Mouse (Mus musculus): ENCODE measurements around the gene Itgb4. TPM values are rescaled to one million over a fixed set of nuclear protein-coding genes. Genes with fewer than 3 reads are reported as not detected.

The Itgb4 gene
- polyA plus RNA-seq (2012; fragmentation: generic; extraction: Trizol): 1.2 TPM

GRCm38 (mm10) chr11:115974309-115975082 lies at the start of gene Itgb4:
TSS of gene Itgb4 (plus strand) at chr11:115974709.
- Histone ChIP-seq H3K36me3 (ENCODE audit: control insufficient read depth, insufficient read depth) (no peaks in the 10 kb centered on the region), H3K27me3 (ENCODE audit: control insufficient read depth, insufficient read depth, insufficient read length) (no peaks in the 10 kb centered on the region), H3K79me2 (ENCODE audit: control insufficient read depth, insufficient read depth) (no peaks in the 10 kb centered on the region), H3K4me3 (no peak within 1 kb of the TSS), H3ac (ENCODE audit: control insufficient read depth, insufficient read length) (no peak within 1 kb of the TSS), H3K4me2 (ENCODE audit: low read depth) (no peak within 1 kb of the TSS)
- TF ChIP-seq MAX (IDR thresholded peaks at IDR 0.05; ENCODE audit: low read depth): no peak
- TF ChIP-seq POLR2AphosphoS2 (IDR thresholded peaks at IDR 0.05; ENCODE audit: insufficient read length, low read depth): no peak
- TF ChIP-seq TCF3 (IDR thresholded peaks at IDR 0.05; ENCODE audit: insufficient read length, low read depth): no peak
- no peak for TF ChIP-seq REST (IDR thresholded peaks at IDR 0.05; ENCODE audit: insufficient read depth, insufficient read length)
- no peak for TF ChIP-seq CEBPB (IDR thresholded peaks at IDR 0.05; ENCODE audit: insufficient read depth, poor library complexity, severe bottlenecking)
- no peak for TF ChIP-seq USF1 (IDR thresholded peaks at IDR 0.05; ENCODE audit: low read depth)
- TF ChIP-seq POLR2A (IDR thresholded peaks at IDR 0.05; ENCODE audit: insufficient read length, low read depth): no peak
- TF ChIP-seq MYOG (IDR thresholded peaks at IDR 0.05; ENCODE audit: control insufficient read depth in 1 of 3, insufficient read depth in 1 of 3, insufficient read length in 2 of 3, low read depth in 2 of 3): peak in 1 of 3 experiments; percentile 5
- TF ChIP-seq SRF (IDR thresholded peaks at IDR 0.05; ENCODE audit: control insufficient read depth, insufficient read length, low read depth): no peak
- peak in 1 of 3 experiments; percentile 30 for TF ChIP-seq MYOD1 (IDR thresholded peaks at IDR 0.05; ENCODE audit: control insufficient read depth in 1 of 3, insufficient read length in 2 of 3, low read depth in 2 of 3)
- no peak for TF ChIP-seq TCF12 (IDR thresholded peaks at IDR 0.05; ENCODE audit: insufficient read depth, poor library complexity, severe bottlenecking)
- no peak for TF ChIP-seq E2F4 (IDR thresholded peaks at IDR 0.05; ENCODE audit: insufficient read depth)

- TF ChIP-seq CEBPB (IDR thresholded peaks at IDR 0.05; ENCODE audit: insufficient read depth, poor library complexity, severe bottlenecking): no peak
- no peak for TF ChIP-seq E2F4 (IDR thresholded peaks at IDR 0.05; ENCODE audit: insufficient read depth)
- TF ChIP-seq POLR2A (IDR thresholded peaks at IDR 0.05; ENCODE audit: insufficient read length, low read depth): no peak
- TF ChIP-seq MYOD1 (IDR thresholded peaks at IDR 0.05; ENCODE audit: control insufficient read depth in 1 of 3, insufficient read length in 2 of 3, low read depth in 2 of 3): no peak
- no peak for TF ChIP-seq REST (IDR thresholded peaks at IDR 0.05; ENCODE audit: insufficient read depth, insufficient read length)
- TF ChIP-seq POLR2AphosphoS2 (IDR thresholded peaks at IDR 0.05; ENCODE audit: insufficient read length, low read depth): no peak
- TF ChIP-seq TCF3 (IDR thresholded peaks at IDR 0.05; ENCODE audit: insufficient read length, low read depth): no peak
- no peak for TF ChIP-seq MAX (IDR thresholded peaks at IDR 0.05; ENCODE audit: low read depth)
- no peak for TF ChIP-seq SRF (IDR thresholded peaks at IDR 0.05; ENCODE audit: control insufficient read depth, insufficient read length, low read depth)
- TF ChIP-seq MYOG (IDR thresholded peaks at IDR 0.05; ENCODE audit: control insufficient read depth in 1 of 3, insufficient read depth in 1 of 3, insufficient read length in 2 of 3, low read depth in 2 of 3): no peak
- no peak for TF ChIP-seq USF1 (IDR thresholded peaks at IDR 0.05; ENCODE audit: low read depth)
- TF ChIP-seq TCF12 (IDR thresholded peaks at IDR 0.05; ENCODE audit: insufficient read depth, poor library complexity, severe bottlenecking): no peak
- H3K79me2 ChIP-seq (ENCODE audit: control insufficient read depth, insufficient read depth): peaks cover 16% of the 10 kb centered on the region
- H3K4me2 ChIP-seq (ENCODE audit: low read depth): no peak overlapping the region
- H3K36me3 ChIP-seq (ENCODE audit: control insufficient read depth, insufficient read depth): peaks cover 13% of the 10 kb centered on the region
- H3ac ChIP-seq (ENCODE audit: control insufficient read depth, insufficient read length): no peak overlapping the region
- no peaks in the 10 kb centered on the region for H3K27me3 ChIP-seq (ENCODE audit: control insufficient read depth, insufficient read depth, insufficient read length)
- no peak overlapping the region for H3K4me3 ChIP-seq
Measured at GRCm38 (mm10) chr11:115929031-115929430, 45.5 kb upstream of the Itgb4 start.

GRCm38 (mm10) chr11:115929818-115930217 lies 44.7 kb upstream of the Itgb4 start:
- H3K4me3 ChIP-seq: no peak overlapping the region
- H3ac ChIP-seq (ENCODE audit: control insufficient read depth, insufficient read length): no peak overlapping the region
- H3K27me3 ChIP-seq (ENCODE audit: control insufficient read depth, insufficient read depth, insufficient read length): no peaks in the 10 kb centered on the region
- H3K4me2 ChIP-seq (ENCODE audit: low read depth): no peak overlapping the region
- TF ChIP-seq POLR2A (IDR thresholded peaks at IDR 0.05; ENCODE audit: insufficient read length, low read depth): no peak
- H3K79me2 ChIP-seq (ENCODE audit: control insufficient read depth, insufficient read depth): peaks cover 24% of the 10 kb centered on the region
- H3K36me3 ChIP-seq (ENCODE audit: control insufficient read depth, insufficient read depth): peaks cover 13% of the 10 kb centered on the region

- Histone ChIP-seq H3K4me2 (ENCODE audit: low read depth) (no peak overlapping the region), H3K36me3 (ENCODE audit: control insufficient read depth, insufficient read depth) (peaks cover 14% of the 10 kb centered on the region), H3K79me2 (ENCODE audit: control insufficient read depth, insufficient read depth) (peaks cover 38% of the 10 kb centered on the region), H3ac (ENCODE audit: control insufficient read depth, insufficient read length) (no peak overlapping the region), H3K27me3 (ENCODE audit: control insufficient read depth, insufficient read depth, insufficient read length) (no peaks in the 10 kb centered on the region), H3K4me3 (no peak overlapping the region)
- TF ChIP-seq TCF12 (IDR thresholded peaks at IDR 0.05; ENCODE audit: insufficient read depth, poor library complexity, severe bottlenecking): no peak
- TF ChIP-seq USF1 (IDR thresholded peaks at IDR 0.05; ENCODE audit: low read depth): no peak
- TF ChIP-seq CEBPB (IDR thresholded peaks at IDR 0.05; ENCODE audit: insufficient read depth, poor library complexity, severe bottlenecking): no peak
- no peak for TF ChIP-seq REST (IDR thresholded peaks at IDR 0.05; ENCODE audit: insufficient read depth, insufficient read length)
- no peak for TF ChIP-seq MYOD1 (IDR thresholded peaks at IDR 0.05; ENCODE audit: control insufficient read depth in 1 of 3, insufficient read length in 2 of 3, low read depth in 2 of 3)
- no peak for TF ChIP-seq SRF (IDR thresholded peaks at IDR 0.05; ENCODE audit: control insufficient read depth, insufficient read length, low read depth)
- no peak for TF ChIP-seq MYOG (IDR thresholded peaks at IDR 0.05; ENCODE audit: control insufficient read depth in 1 of 3, insufficient read depth in 1 of 3, insufficient read length in 2 of 3, low read depth in 2 of 3)
- no peak for TF ChIP-seq POLR2A (IDR thresholded peaks at IDR 0.05; ENCODE audit: insufficient read length, low read depth)
- TF ChIP-seq TCF3 (IDR thresholded peaks at IDR 0.05; ENCODE audit: insufficient read length, low read depth): no peak
- TF ChIP-seq POLR2AphosphoS2 (IDR thresholded peaks at IDR 0.05; ENCODE audit: insufficient read length, low read depth): no peak
- TF ChIP-seq E2F4 (IDR thresholded peaks at IDR 0.05; ENCODE audit: insufficient read depth): no peak
- no peak for TF ChIP-seq MAX (IDR thresholded peaks at IDR 0.05; ENCODE audit: low read depth)
Measured at GRCm38 (mm10) chr11:115931235-115931634, 43.3 kb upstream of the Itgb4 start.

Data from myocyte (in vitro differentiated cells).